Mouse (Mus musculus) G1E (cell line): ENCODE results near the gene Phf11a.

ENCODE experiments used
- CTCF ChIP-seq: IDR thresholded peaks from 2 replicates; pipeline ENCODE4 v1.5.1; 2012; ENCODE audit warnings: low read depth, low read length, inconsistent platforms, mixed read lengths
- GATA1 ChIP-seq: IDR thresholded peaks from 2 replicates; pipeline ENCODE4 v1.6.1; 2012; ENCODE audit warnings: borderline replicate concordance, low read length, inconsistent platforms, mixed read lengths
- GATA2 ChIP-seq: IDR thresholded peaks from 2 replicates; pipeline ENCODE4 v1.6.1; 2012; ENCODE audit warnings: low read depth, low read length, inconsistent platforms, borderline replicate concordance
- POLR2AphosphoS5 ChIP-seq: IDR thresholded peaks from 2 replicates; pipeline ENCODE4 v1.6.1; 2012; ENCODE audit warnings: low read depth, low read length, inconsistent platforms; ENCODE audit not compliant: insufficient replicate concordance
- TAL1 ChIP-seq: conservative IDR thresholded peaks from 2 replicates; pipeline ENCODE4 v1.6.1; 2012; ENCODE audit warnings: low read depth, low read length, inconsistent platforms, mixed read lengths

- no peak for TF ChIP-seq CTCF
- TF ChIP-seq GATA1: no peak
- TF ChIP-seq TAL1: no peak
- no peak for TF ChIP-seq POLR2AphosphoS5
- no peak for TF ChIP-seq GATA2
Measured at GRCm38 (mm10) chr14:59233635-59234034, 63.7 kb downstream of the Phf11a start.
